Mouse (Mus musculus) erythroid progenitor cell, adult 5-6 weeks (primary cell): ENCODE data around the gene Zic2. TPM values are rescaled to one million over a fixed set of nuclear protein-coding genes. Genes with fewer than 3 reads are reported as not detected.
"Not testable (repeated sequence)": the region's sequence is repeated elsewhere in the genome, so short reads cannot be mapped to it uniquely, and the experiment has no call there.

ENCODE experiments used
- ATAC-seq: replicated peaks from 2 replicates; pipeline ENCODE4 v1.8.0; 2016; ENCODE audit warnings: moderate number of reproducible peaks, mild to moderate bottlenecking, moderate TSS enrichment, inconsistent platforms; ENCODE audit not compliant: poor library complexity, low FRiP score, severe bottlenecking
- total RNA-seq, 2 experiments: library from RNA; stranded (forward) in 1 of 2; stranded (reverse) in 1 of 2; fragments of 150-400 nt in 1 of 2; fragments of 186-747, 209-891 nt in 1 of 2; gene quantifications; 2 replicates each; pipeline versions ENCODE4 v1.2.3 to v1.2.4; 2015 to 2017; ENCODE audit warnings: low replicate concordance in 2 of 2

Gene Zic2
- total RNA-seq (2015; ENCODE audit: low replicate concordance) (not detected in 2 replicates), total RNA-seq (2017; ENCODE audit: low replicate concordance) (not detected in 2 replicates)

DNA sequence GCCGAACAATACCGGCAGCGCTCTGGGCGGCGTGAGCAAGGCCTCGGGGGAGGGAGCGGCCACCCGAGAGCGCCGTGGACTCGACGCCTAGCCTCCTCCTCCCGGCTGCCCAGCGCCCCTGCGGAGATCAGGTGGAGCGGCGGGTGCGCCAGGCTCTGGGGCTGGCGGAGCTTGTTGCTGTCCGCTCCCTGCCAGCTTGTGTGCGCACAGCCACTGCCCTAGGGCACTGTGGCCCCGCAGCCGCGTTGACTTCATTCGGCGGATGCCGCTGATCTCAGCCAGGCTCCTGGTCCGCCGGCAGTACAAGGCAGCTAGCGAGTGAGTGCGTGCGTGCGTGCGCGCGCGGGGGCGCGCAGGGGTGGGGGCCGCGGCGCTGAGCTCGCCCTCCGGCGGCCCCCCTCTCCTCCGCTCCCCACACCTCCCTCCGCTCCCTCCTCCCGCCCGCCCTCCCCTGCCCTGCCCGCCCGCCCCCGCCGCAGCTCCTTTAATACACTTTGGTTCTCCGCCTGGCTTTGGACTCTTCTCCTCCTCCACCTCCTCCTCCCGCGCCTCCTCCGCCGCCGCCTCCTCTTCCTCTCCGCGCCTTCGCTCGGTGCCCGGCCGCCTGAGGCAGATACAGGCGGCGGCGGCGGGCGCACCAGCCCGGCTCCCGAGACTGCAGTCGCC lies at the start of gene Zic2:
Zic2 (plus strand) TSS at position 545 of the 666 bp plus-strand sequence.
- no peak for ATAC-seq

DNA sequence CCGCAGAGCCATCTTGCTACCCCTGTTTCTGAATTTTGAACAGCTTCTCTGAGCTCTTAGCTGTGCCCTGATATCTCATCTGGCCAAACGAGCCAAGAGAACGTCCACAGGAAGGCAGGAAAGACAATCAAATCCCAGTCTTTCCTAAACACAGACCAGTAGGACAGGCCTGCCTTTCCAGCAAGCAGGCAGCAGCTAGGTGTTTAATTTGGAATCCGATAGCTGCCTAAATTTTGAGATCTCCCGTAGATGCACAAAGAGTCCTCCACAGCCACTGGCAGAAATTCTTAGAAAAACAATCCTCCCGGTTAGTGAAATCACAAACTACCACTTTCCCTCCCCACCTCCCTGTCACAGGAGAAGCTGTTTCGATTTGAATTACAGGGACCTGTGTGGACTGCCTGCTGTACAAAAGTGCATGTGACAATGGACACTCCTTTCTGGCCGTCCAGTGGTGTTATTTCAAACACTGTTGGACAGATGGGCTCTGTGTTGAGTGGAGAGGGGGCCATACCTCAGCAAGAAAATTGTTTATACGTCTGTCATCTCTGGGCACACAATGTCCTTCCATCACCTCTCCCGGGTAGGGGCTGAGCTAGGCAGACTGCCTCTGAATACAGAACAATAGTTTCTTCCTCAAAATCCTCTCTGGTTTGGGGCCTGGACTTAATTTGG lies 48.6 kb upstream of the Zic2 start:
- no peak for ATAC-seq

GRCm38 (mm10) chr14:122427204-122427560 lies 48.1 kb upstream of the Zic2 start:
- no peak for ATAC-seq

- ATAC-seq = no peak
Observed at GRCm38 (mm10) chr14:122427654-122428053, 47.6 kb upstream of the Zic2 start.

DNA sequence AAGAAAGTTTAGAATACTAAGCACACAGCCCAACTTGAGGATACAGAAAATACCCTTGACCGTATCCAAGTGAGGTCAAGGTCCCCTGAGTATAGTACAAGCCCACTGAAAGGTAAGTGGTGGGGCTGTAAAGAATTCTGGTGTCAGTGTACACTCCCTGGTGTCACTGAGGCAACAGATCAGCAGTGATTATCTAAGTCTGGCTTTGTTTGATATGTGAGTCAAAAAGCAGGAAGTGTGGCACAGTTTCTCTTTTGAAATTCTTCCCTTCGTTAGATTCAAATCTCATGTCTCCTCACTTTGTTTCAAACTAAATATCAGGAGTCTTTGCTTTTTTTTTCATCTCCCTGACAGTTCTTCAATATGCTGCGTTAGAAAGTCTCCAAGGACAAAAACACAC lies 42.7 kb upstream of the Zic2 start:
- no peak for ATAC-seq

- ATAC-seq = no peak
Observed at GRCm38 (mm10) chr14:122434039-122434438, 41.2 kb upstream of the Zic2 start.

DNA sequence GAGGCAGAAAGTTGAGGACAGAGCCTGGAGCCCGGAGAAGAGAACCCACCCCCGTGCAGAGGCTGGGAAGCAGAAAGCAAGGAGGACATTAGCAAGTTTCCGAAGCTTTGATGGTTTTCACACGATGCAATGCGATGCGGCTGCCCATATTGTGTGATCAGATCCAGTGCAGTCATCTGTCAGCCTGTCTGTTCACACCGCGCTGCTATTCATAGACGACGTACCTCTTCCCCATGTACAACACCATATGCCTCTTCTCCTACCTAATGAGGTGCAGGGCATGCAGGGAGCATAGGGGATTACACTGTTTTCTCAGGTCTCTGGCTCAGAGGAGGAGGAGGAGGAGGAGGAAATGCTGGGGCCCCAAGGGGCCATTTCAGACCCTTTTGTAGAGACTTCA lies 38.4 kb upstream of the Zic2 start:
- ATAC-seq = no peak

DNA sequence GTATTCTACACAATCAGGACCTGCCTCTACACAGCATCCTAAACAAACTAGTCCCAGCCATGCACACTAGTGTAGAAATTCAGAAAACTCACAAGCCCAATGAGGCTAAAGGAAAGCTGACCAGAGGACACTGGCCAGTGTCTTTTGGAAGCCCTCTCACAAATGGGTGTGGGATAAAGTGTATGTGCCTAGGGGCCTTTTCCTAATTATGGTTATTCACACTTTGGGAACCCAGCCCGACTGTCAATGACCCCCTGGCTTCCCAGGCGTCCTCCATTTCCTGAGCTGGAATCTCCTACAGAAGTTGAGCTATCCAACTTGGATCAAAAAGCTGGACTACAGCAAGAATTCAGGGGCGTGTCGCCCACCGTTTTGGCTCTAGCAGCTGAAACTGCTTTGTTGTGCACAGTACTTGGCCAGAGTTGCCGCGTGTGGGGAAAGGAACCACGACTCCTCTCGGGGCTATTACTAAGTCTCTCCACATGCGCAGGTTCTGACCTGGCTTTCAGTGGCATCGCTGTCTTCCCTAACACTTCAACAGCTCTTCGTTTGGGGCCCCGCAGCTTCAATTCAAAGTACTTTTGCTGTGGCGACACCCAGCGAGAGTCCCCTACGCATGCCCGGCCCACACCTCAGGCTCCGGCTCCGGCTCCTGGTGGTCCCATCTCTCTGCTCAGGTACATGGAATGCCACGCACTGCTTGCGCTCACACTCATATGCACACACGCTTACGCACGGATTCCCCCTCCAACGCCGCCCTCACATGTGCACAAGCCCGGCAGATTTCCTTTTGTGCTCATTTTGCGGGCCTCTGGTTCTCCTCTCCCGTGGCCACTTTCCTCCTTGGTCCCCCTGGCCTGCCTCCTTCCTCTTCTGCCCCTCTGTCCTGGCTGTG lies 25.4 kb upstream of the Zic2 start:
- ATAC-seq = no peak

DNA sequence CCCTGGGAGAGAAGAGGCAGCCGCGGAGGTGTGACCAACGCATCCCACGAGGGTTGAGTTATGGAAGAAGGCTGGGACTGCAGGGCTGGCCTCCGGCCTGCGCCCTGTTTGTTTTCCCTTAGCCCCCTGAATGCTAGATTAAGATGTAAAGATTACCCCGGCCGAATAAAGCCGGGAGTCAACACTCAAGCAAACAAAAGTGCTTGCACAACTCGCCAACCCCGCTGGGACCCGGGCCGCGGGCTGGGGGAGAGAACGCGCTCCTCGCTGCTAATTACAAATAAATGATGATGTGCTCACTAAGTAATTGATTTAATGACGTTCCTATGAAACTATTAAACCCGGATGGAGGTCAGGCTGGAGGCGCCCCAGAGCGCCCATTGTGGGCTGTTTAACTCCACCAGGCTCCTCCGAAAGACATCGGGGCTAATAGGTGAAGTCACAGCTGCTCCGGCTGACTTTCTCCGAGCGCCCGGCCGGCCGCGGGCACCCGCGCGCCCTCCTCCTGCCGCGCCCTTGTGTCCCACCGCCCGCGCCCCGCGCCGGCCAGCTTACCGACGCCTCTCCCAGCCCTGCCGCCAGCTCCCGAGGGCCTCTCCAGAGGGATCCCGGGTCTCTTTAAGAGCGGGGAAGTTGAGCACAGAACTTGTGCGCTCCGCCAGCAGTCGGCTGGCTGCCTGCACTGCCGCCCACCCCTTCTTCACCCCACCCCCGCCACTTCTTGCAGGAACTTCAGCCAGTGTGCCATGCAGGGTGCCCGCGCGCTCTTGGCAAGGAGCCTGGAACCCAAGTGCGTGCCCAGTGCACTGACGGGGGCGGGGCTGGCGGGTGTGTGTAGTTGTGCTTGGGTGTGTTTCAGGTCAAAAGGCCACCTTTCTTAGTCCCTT lies 24.5 kb upstream of the Zic2 start, which contains the start of gene Gm5089:
Gm5089 (minus strand) TSS at position 620 of the 887 bp plus-strand sequence.
- no peak for ATAC-seq

DNA sequence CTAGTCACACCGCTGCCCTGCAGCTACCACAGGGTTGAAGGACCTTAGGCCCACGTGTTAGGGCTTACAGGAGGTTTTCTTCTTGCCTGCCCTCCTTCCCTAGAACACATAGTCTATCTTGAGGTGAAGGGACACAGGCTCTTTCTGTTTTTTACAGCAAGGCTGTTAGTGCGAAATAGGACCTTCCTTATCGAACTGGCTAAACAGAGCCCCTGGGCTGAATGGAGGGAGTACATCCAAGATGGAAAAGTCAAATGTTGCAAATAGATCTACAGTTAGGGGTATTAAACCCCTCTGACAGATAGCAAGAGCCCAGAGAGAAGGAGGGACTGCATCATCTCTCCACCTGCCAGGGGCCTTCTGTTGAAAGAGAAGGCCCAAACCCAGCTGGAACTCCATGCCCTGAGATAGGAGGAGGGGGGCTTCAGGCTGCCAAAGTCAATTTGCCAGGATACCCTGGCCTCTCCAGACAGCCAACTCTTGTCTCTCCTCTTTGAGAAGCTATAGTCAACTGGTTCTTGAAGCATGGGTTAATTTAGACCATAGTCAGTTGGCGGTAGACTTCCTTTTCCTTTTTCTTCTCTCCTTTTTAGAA lies 23.6 kb upstream of the Zic2 start:
- no peak for ATAC-seq

DNA sequence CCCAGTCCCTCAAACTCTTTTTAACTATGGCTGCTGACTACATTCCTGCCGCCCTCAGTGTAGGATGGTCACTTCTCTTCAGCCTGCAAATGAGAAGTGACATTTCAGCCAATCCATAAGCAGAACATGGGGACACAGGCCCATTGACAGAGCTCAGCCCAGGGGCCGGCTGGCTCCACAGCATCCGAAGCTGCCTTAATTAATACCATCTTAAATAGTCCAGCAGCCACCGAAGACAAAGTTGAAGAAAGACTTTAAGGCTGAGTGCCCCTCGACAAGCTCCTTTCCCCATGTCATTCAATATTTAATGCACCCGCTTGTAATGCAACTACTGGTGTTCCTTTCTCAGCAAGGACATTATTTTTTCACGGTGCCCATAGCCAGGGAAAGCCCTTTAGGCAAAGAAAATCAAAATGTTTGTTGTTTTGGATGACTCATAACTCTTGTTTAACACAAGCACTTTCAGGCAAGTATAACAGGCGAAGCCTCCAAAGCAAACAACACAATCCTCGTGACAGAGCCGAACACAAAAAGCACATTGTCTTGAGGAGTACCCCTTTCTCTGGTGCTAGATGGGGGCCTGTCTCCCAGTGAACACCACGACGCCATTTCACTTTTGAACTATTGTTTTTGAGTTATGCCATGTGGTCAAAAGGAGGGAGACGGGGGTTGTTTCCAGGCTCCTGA lies 22.4 kb upstream of the Zic2 start:
- ATAC-seq = no peak

DNA sequence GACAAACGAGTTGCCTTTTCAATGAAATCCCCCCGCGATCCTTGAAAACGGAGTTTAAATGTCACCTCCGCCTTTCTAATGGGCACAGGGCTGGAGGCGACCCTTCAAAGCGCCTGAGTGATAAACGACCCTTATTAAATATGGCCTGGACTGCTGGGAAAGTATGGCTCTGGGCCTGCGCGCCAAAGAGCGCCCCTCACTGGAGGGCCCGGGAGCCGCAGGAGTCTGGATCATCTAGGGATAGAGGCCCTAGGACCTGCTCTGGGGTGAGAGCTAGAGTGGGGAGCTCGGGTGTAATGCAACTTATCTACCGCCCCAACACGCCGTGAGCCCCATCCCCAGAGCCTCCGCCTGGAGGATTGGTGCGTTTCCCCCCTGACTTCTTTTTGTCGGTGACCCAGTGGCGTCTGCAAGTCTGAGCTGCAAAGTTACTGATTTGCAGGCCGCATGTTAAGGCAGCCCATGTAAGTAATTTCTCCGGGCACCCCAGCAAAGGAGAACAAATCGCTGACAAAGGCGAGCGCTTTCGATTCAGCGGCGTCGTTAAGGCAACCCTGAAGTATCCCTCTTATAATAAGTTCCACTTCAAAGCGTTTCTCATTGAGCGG lies 21.7 kb upstream of the Zic2 start:
- ATAC-seq = no peak

GRCm38 (mm10) chr14:122453996-122454738 lies 21.1 kb upstream of the Zic2 start:
- ATAC-seq = no peak

GRCm38 (mm10) chr14:122454901-122455561 lies 20.2 kb upstream of the Zic2 start:
- ATAC-seq = no peak

DNA sequence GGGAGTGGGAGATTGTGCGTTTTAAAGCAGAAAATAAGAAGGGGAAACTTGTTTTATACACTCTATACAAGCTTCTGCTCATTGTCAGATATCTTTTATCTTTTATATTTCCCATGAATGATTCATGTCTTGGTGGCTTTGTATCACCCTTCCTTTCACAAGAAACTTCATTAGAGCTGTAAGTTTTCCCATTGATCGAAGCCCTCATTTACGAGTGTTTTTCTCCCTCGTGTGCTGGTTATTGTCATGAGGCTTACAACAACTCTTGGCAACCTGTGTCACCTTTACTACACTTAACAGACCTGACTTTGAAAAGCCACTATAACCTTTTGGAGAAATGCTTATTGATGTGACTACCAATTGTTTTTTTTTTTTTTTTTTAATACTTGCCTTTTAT lies 19.7 kb upstream of the Zic2 start:
- ATAC-seq = no peak

DNA sequence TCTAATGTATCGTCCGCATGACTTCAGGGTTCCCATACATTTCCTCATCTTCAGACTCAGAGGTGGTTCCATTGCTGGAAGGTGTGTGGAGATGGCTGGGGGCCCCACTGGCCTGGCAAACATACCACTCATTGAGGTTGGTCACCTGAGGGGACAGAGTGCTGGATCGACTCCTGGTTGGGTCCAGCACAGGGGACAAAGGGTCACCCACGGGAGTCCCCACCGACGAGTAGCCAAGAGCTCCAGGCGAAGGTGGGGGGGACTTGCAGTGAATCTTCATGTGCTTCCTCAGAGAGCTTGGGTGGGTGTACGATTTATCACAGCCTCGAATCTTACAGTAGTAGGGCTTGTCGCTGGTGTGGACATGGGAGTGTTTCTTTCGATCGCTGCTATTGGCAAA lies 15.9 kb upstream of the Zic2 start:
- ATAC-seq = not testable (repeated sequence)

DNA sequence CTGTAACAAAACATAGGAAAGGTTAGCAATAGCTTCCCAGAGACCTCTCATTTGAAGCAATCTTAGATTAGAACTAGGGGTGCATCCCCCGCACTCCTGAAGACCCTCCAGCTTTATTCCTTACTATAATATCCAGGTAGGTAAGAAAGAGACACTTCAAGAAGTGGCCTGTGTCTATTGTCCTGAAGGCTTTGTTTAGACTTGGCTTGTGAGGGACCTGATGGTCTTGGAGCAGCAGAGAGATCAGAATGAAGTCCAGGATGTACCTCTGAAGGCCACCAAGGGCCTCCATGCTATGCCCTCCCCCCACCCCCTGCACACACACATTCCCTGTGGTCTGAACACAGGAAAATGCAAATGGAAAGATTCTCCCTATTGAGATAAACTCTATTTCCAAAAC lies 15.5 kb upstream of the Zic2 start:
- no peak for ATAC-seq
